Mouse (Mus musculus) C2C12 (cell line): ENCODE measurements around the gene Ebi3. TPM values are rescaled to one million over a fixed set of nuclear protein-coding genes. Genes with fewer than 3 reads are reported as not detected.

ENCODE experiments used
- H3K27me3 ChIP-seq: one replicate; pipeline ENCODE4 v1.6.1; 2011; ENCODE audit not compliant: control insufficient read depth, insufficient read depth, insufficient read length
- H3K36me3 ChIP-seq: one replicate; pipeline ENCODE4 v1.6.1; 2011; ENCODE audit not compliant: control insufficient read depth, insufficient read depth
- H3K4me3 ChIP-seq: one replicate; pipeline ENCODE4 v1.5.1; 2011; ENCODE audit warnings: mild to moderate bottlenecking, control low read depth; ENCODE audit not compliant: poor library complexity, insufficient read depth, severe bottlenecking
- H3K79me2 ChIP-seq: one replicate; pipeline ENCODE4 v1.6.1; 2011; ENCODE audit not compliant: control insufficient read depth, insufficient read depth
- H3K79me3 ChIP-seq: one replicate; pipeline ENCODE4 v1.6.1; 2011; ENCODE audit warnings: low read depth, control low read depth
- H3ac ChIP-seq: one replicate; pipeline ENCODE3; 2011; ENCODE audit warnings: low read depth; ENCODE audit not compliant: control insufficient read depth, insufficient read length
- CEBPB ChIP-seq: IDR thresholded peaks from one replicate; pipeline ENCODE4 v1.6.1; 2011; ENCODE audit warnings: low read depth, mild to moderate bottlenecking, control low read depth, moderate library complexity
- CTCF ChIP-seq: IDR thresholded peaks from one replicate; pipeline ENCODE4 v1.5.1; 2011; ENCODE audit not compliant: control insufficient read depth, insufficient read depth, insufficient read length
- FOSL1 ChIP-seq: IDR thresholded peaks from one replicate; pipeline ENCODE4 v1.8.0; 2011; ENCODE audit warnings: mild to moderate bottlenecking, low read length; ENCODE audit not compliant: poor library complexity, insufficient read depth, severe bottlenecking
- MAX ChIP-seq: IDR thresholded peaks from one replicate; pipeline ENCODE4 v1.6.1; 2011; ENCODE audit warnings: mild to moderate bottlenecking, control low read depth
- MYOD1 ChIP-seq: IDR thresholded peaks from one replicate; pipeline ENCODE4 v1.6.1; 2011; ENCODE audit warnings: low read depth; ENCODE audit not compliant: control insufficient read depth, insufficient read length
- MYOG ChIP-seq: IDR thresholded peaks from one replicate; pipeline ENCODE4 v1.6.1; 2011; ENCODE audit not compliant: control insufficient read depth, insufficient read length; ENCODE audit errors: extremely low read depth
- USF1 ChIP-seq: IDR thresholded peaks from one replicate; pipeline ENCODE4 v1.6.1; 2011; ENCODE audit warnings: low read depth, mild to moderate bottlenecking, control low read depth, moderate library complexity
- long read RNA-seq, 2 experiments: library from polyadenylated mRNA; unstranded; transcript quantifications; one replicate each; pipeline ENCODE4 v2.0.0; 2019 to 2020
- polyA plus RNA-seq: library from polyadenylated mRNA; unstranded; fragments of >200 nt; fragmentation: generic; extraction: Trizol; gene quantifications from one replicate; pipeline ENCODE4 v1.2.1, GENCODE M21; 2012; ENCODE audit warnings: missing spikeins

Gene Ebi3
- not detected for polyA plus RNA-seq
- long read RNA-seq, experiment 1: 0 reads
- long read RNA-seq, experiment 2: 0 reads

DNA sequence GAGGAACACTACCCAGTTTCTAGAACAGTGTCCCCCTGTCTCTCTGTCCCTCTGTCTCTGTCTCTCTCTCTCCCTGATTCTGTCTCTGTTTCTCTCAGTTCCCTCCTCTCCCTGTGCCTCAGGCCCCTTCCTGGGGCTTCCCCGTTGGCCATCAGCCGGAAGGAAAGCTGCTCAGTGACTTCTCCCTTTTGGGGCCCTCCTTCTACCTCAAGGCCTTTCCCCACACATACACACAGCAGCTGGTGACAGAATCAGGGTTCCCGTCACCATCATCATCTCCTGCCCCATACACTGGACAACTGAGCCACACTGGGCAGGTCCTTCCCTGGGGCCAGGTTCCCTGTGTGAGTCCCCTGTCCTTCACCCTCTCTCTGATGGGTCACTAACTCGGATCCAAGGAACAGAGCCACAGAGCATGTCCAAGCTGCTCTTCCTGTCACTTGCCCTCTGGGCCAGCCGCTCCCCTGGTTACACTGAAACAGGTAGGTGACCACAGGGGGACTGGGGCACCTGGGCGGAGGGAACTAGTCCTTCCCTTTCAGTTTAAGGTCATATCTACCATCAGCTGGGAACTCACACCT lies at the start of gene Ebi3:
Gene Ebi3, plus strand, starts transcription at position 194 of the 581 bp plus-strand sequence.
- H3ac ChIP-seq: no peak within 1 kb of the TSS
- H3K79me2 ChIP-seq: no peaks in the 10 kb centered on the region
- TF ChIP-seq FOSL1: no peak
- TF ChIP-seq USF1: no peak
- no peak for TF ChIP-seq MAX
- no peak for TF ChIP-seq CTCF
- no peak for TF ChIP-seq CEBPB
- TF ChIP-seq MYOD1: no peak
- no peak for TF ChIP-seq MYOG
- H3K4me3 ChIP-seq: no peak within 1 kb of the TSS
- no peaks in the 10 kb centered on the region for H3K79me3 ChIP-seq
- H3K27me3 ChIP-seq: peaks cover 34% of the 10 kb centered on the region
- no peaks in the 10 kb centered on the region for H3K36me3 ChIP-seq

DNA sequence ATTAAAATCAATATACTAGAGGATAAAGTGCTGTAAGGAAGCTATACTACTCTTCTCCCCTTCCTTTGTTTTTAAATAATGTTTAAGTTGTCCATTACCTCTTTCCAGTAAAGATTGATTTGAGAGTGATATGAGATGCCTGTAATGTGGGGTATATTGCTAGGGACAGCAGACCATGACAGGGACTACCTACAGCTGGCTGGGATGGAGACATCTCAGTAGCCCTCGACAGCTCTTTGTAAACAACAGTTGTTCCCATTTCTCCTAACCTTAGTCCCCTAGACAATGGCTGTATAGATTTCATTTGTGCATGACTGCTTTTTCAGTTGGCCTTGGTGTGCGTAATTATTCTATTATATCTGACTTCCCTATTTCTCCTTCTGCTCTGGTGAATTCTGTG lies 49.4 kb upstream of the Ebi3 start:
- Histone ChIP-seq H3K79me2 (no peaks in the 10 kb centered on the region), H3ac (no peak overlapping the region), H3K4me3 (no peak overlapping the region), H3K27me3 (no peaks in the 10 kb centered on the region), H3K36me3 (peaks cover 3% of the 10 kb centered on the region), H3K79me3 (no peaks in the 10 kb centered on the region)
- no peak for TF ChIP-seq CTCF
- TF ChIP-seq MAX: no peak

DNA sequence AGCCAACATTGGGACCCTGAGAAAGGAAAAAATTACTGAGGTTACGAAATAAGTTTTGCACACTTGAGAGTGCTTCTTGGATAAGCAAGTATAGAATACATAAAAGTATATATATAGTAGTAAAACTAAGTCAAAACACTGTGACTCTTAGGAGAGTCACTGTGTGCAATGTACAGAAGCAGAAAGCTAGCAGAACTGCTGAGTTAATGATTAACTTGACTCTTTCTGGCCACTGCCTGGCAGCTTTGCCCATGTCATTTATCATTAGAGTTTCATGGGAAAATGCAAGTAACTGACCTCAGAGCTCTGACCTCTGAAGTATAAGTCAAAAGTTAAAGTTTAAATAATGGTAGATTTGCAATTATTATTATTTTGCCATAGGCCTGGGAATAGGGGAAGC lies 48.8 kb upstream of the Ebi3 start:
- Histone ChIP-seq H3K79me2 (no peaks in the 10 kb centered on the region), H3K79me3 (no peaks in the 10 kb centered on the region), H3ac (no peak overlapping the region)

DNA sequence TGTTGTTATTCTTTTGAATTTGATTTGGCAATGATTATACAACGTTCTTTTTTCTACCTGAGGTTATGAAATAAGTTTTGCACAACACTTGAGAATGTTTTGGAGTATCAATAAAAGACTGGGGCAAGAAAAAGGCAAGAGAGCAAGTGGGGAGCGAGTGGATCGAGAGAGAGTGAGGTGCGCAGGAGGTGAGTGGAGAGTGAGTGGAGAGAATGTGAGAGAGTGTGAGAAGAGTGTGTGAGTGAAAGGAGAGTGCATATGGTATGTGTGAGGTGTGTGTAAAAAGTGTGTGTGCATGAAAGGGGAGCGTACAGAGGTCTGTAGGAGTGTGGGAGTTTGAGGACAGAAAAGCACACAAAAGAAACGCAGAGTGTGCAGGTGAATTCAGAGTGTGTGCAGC lies 48.3 kb upstream of the Ebi3 start:
- no peaks in the 10 kb centered on the region for H3K79me3 ChIP-seq
- H3K4me3 ChIP-seq: no peak overlapping the region
- no peaks in the 10 kb centered on the region for H3K27me3 ChIP-seq
- H3ac ChIP-seq: no peak overlapping the region
- H3K36me3 ChIP-seq: no peaks in the 10 kb centered on the region
- H3K79me2 ChIP-seq: no peaks in the 10 kb centered on the region
- TF ChIP-seq CTCF: no peak
- no peak for TF ChIP-seq FOSL1

More for the DNA sequence above, 48.8 kb upstream of the Ebi3 start:
- Histone ChIP-seq H3K36me3 (no peaks in the 10 kb centered on the region), H3K4me3 (no peak overlapping the region), H3K27me3 (no peaks in the 10 kb centered on the region)
- no peak for TF ChIP-seq CTCF
- TF ChIP-seq MYOG: no peak
- TF ChIP-seq MAX: no peak
- no peak for TF ChIP-seq CEBPB
- no peak for TF ChIP-seq USF1
- no peak for TF ChIP-seq MYOD1
- TF ChIP-seq FOSL1: no peak

DNA sequence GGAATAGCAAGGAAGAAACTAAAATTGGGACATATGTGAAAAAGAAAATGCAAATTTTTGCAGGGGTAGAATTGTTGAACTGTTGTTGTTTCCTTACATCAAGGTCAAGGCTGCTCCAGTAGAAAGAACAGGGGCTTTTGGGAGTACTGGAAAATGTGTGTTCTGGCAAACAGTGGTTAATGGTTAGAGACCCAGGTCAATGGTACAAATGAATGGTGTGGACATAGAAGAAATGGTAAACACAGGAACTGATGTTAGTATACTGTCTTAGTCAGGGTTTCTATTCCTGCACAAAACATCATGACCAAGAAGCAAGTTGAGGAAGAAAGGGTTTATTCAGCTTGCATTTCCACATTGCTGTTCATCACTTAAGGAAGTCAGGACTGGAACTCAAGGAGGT lies 45.8 kb upstream of the Ebi3 start:
- Histone ChIP-seq H3K79me2 (no peaks in the 10 kb centered on the region), H3K27me3 (peaks cover 5% of the 10 kb centered on the region), H3K36me3 (no peaks in the 10 kb centered on the region), H3K79me3 (no peaks in the 10 kb centered on the region), H3K4me3 (no peak overlapping the region), H3ac (no peak overlapping the region)
- no peak for TF ChIP-seq CTCF
- TF ChIP-seq FOSL1: no peak
- TF ChIP-seq USF1: no peak
- no peak for TF ChIP-seq MAX
- TF ChIP-seq CEBPB: no peak
- no peak for TF ChIP-seq MYOG
- no peak for TF ChIP-seq MYOD1
